Mouse (Mus musculus) hindbrain, embryonic 11.5 days (tissue): Measurements from ENCODE around the gene Adam15. TPM values are rescaled to one million over a fixed set of nuclear protein-coding genes. Genes with fewer than 3 reads are reported as not detected.

Experiments used
- ATAC-seq: fragments of 200-750 bp; cut with Nextera tagmentation; 2 replicates; pipeline ENCODE4 v1.8.0; 2017; ENCODE audit warnings: mild to moderate bottlenecking, moderate TSS enrichment, moderate library complexity; ENCODE audit not compliant: low FRiP score
- DNase-seq: peaks from one replicate; pipeline ENCODE4 v3.0.0-alpha.2; 2015; ENCODE audit warnings: low spot score
- H3K27ac ChIP-seq: fragments of 300-500 bp; sonication (generic); 2 replicates; pipeline ENCODE4 v1.5.1; 2014; ENCODE audit warnings: mild to moderate bottlenecking, low read depth, low read length
- H3K27me3 ChIP-seq: fragments of 300-500 bp; sonication (generic); 2 replicates; pipeline ENCODE4 v1.6.1; 2014; ENCODE audit warnings: mild to moderate bottlenecking, low read length, moderate library complexity, mixed read lengths; ENCODE audit not compliant: control insufficient read depth, insufficient read depth
- H3K36me3 ChIP-seq: fragments of 300-500 bp; sonication (generic); 2 replicates; pipeline ENCODE4 v1.6.1; 2014; ENCODE audit warnings: mild to moderate bottlenecking, low read length, moderate library complexity, mixed read lengths; ENCODE audit not compliant: control insufficient read depth, insufficient read depth
- H3K4me1 ChIP-seq: fragments of 300-500 bp; sonication (generic); replicated peaks from 2 replicates; pipeline ENCODE4 v1.6.1; 2014; ENCODE audit warnings: low read length, mixed read lengths; ENCODE audit not compliant: control insufficient read depth, insufficient read depth
- H3K4me2 ChIP-seq: fragments of 300-500 bp; sonication (generic); replicated peaks from 2 replicates; pipeline ENCODE4 v1.6.1; 2014; ENCODE audit warnings: mild to moderate bottlenecking, low read depth, low read length
- H3K4me3 ChIP-seq: fragments of 300-500 bp; sonication (generic); 2 replicates; pipeline ENCODE4 v1.5.1; 2014; ENCODE audit warnings: low read depth, low read length
- H3K9ac ChIP-seq: fragments of 300-500 bp; sonication (generic); 2 replicates; pipeline ENCODE4 v1.6.1; 2014; ENCODE audit warnings: low read depth, low read length
- H3K9me3 ChIP-seq: fragments of 300-500 bp; sonication (generic); 2 replicates; pipeline ENCODE4 v1.6.1; 2016; ENCODE audit warnings: low read length; ENCODE audit not compliant: control insufficient read depth
- WGBS: fragments of 180-500 bp; shearing (Covaris S2); extraction: QIAGEN DNeasy Blood & Tissue Kit; methylation state at CpG from one replicate; pipeline ENCODE4 v1.1.7; 2014; 5-methylcytosine and 5-hydroxymethylcytosine counted together
- polyA plus RNA-seq: library from polyadenylated mRNA; unstranded; fragments of >200 nt; fragmentation: Nextera tagmentation; extraction: Ambion mirVana; gene quantifications from 2 replicates; pipeline ENCODE4 v1.2.1, GENCODE M21; 2014

Adam15 gene
- polyA plus RNA-seq, 1 experiment from 2014 or later: 17.8 TPM

GRCm38 (mm10) chr3:89391663-89392511 is 42.1 kb upstream of the Adam15 start:
- H3K4me3 ChIP-seq: peak overlapping the region; percentile 47
- no peak for ATAC-seq
- H3K9ac ChIP-seq: peak overlapping the region; percentile 55
- H3K27me3 ChIP-seq: peaks cover 16% of the 10 kb centered on the region
- peak overlapping the region; percentile 97 for H3K4me2 ChIP-seq
- WGBS: under 1% methylated on average over 44 of the region's 56 CpGs
- no peaks in the 10 kb centered on the region for H3K9me3 ChIP-seq
- peaks cover 25% of the 10 kb centered on the region for H3K4me1 ChIP-seq
- no peaks in the 10 kb centered on the region for H3K36me3 ChIP-seq
- no peak overlapping the region for H3K27ac ChIP-seq
- DNase-seq: peak; percentile 62

GRCm38 (mm10) chr3:89390699-89391662 is 41.2 kb upstream of the Adam15 start:
- Histone ChIP-seq H3K4me1 (peaks cover 25% of the 10 kb centered on the region), H3K9ac (peak overlapping the region; percentile 55), H3K36me3 (no peaks in the 10 kb centered on the region), H3K4me2 (peak overlapping the region; percentile 97), H3K4me3 (peak overlapping the region; percentile 47), H3K9me3 (no peaks in the 10 kb centered on the region), H3K27me3 (peaks cover 13% of the 10 kb centered on the region), H3K27ac (no peak overlapping the region)
- peak; percentile 14 for DNase-seq
- WGBS: 12% methylated on average over 19 of the region's 19 CpGs
- no peak for ATAC-seq

- DNase-seq (no peak), ATAC-seq (no peak)
- no peak overlapping the region for H3K9ac ChIP-seq
- no peak overlapping the region for H3K4me3 ChIP-seq
- H3K4me2 ChIP-seq: no peak overlapping the region
- no peak overlapping the region for H3K27ac ChIP-seq
- H3K9me3 ChIP-seq: no peaks in the 10 kb centered on the region
- peaks cover 25% of the 10 kb centered on the region for H3K4me1 ChIP-seq
- H3K36me3 ChIP-seq: no peaks in the 10 kb centered on the region
- peaks cover 7% of the 10 kb centered on the region for H3K27me3 ChIP-seq
- WGBS: 56% methylated on average over 5 of the region's 5 CpGs
Measured at GRCm38 (mm10) chr3:89390111-89390515, 40.3 kb upstream of the Adam15 start.

- H3K4me2 ChIP-seq: no peak overlapping the region
- H3K4me1 ChIP-seq: peaks cover 20% of the 10 kb centered on the region
- 74% methylated on average over 5 of the region's 6 CpGs for WGBS
- DNase-seq: peak; percentile 41
- H3K9ac ChIP-seq: no peak overlapping the region
- H3K4me3 ChIP-seq: no peak overlapping the region
- H3K36me3 ChIP-seq: no peaks in the 10 kb centered on the region
- H3K9me3 ChIP-seq: no peaks in the 10 kb centered on the region
- no peak for ATAC-seq
- peaks cover 7% of the 10 kb centered on the region for H3K27me3 ChIP-seq
- H3K27ac ChIP-seq: no peak overlapping the region
Measured at GRCm38 (mm10) chr3:89388901-89389740, 39.3 kb upstream of the Adam15 start.

- Histone ChIP-seq H3K27me3 (peaks cover 7% of the 10 kb centered on the region), H3K27ac (no peak overlapping the region), H3K4me2 (no peak overlapping the region; the same call in 1 of the 2 replicates), H3K4me1 (peaks cover 20% of the 10 kb centered on the region), H3K9ac (no peak overlapping the region), H3K36me3 (no peaks in the 10 kb centered on the region), H3K9me3 (no peaks in the 10 kb centered on the region), H3K4me3 (no peak overlapping the region)
- WGBS: 78% methylated on average over 10 of the region's 11 CpGs
- ATAC-seq: no peak
- DNase-seq: no peak
Measured at GRCm38 (mm10) chr3:89388134-89388881, 38.5 kb upstream of the Adam15 start.

GRCm38 (mm10) chr3:89387632-89388031 is 37.8 kb upstream of the Adam15 start:
- Histone ChIP-seq H3K27me3 (peaks cover 6% of the 10 kb centered on the region), H3K9ac (no peak overlapping the region), H3K9me3 (no peaks in the 10 kb centered on the region), H3K27ac (no peak overlapping the region), H3K4me2 (no peak overlapping the region), H3K4me3 (no peak overlapping the region), H3K36me3 (no peaks in the 10 kb centered on the region), H3K4me1 (peaks cover 16% of the 10 kb centered on the region)
- WGBS: 74% methylated on average over 11 of the region's 11 CpGs
- DNase-seq (no peak), ATAC-seq (no peak)

GRCm38 (mm10) chr3:89386438-89387420 is 36.9 kb upstream of the Adam15 start:
- Histone ChIP-seq H3K36me3 (no peaks in the 10 kb centered on the region), H3K9ac (no peak overlapping the region), H3K4me2 (no peak overlapping the region), H3K27ac (no peak overlapping the region), H3K9me3 (no peaks in the 10 kb centered on the region), H3K4me1 (peaks cover 11% of the 10 kb centered on the region; the same call in 1 of the 2 replicates), H3K27me3 (no peaks in the 10 kb centered on the region), H3K4me3 (no peak overlapping the region)
- no peak for DNase-seq
- 52% methylated on average over 17 of the region's 17 CpGs for WGBS
- no peak for ATAC-seq
